Mouse (Mus musculus): ENCODE data around the gene Fndc3b. TPM values are rescaled to one million over a fixed set of nuclear protein-coding genes. Genes with fewer than 3 reads are reported as not detected.

The Fndc3b gene
- polyA plus RNA-seq, 1 experiment from 2014 or later = 29.0 TPM

GRCm38 (mm10) chr3:27635776-27636175 lies 75.3 kb downstream of the Fndc3b start:
- H3K27ac ChIP-seq (replicated peaks in 1 of 2; ENCODE audit: control insufficient read depth in 1 of 2, insufficient read depth in 1 of 2, low read depth in 2 of 2, low read length in 2 of 2) = no peak overlapping the region
- peaks cover 28 to 65% of the 10 kb centered on the region in 2 experiments for H3K4me1 ChIP-seq (ENCODE audit: control insufficient read depth in 2 of 2, insufficient read depth in 2 of 2, low read length in 2 of 2)
- no peak overlapping the region for H3K9ac ChIP-seq (ENCODE audit: low read length)
- no peak for ATAC-seq (ENCODE audit: insufficient number of reproducible peaks, insufficient read depth, low FRiP score, low read depth)
- H3K9me3 ChIP-seq (ENCODE audit: control insufficient read depth, low read length) = no peaks in the 10 kb centered on the region
- H3K4me3 ChIP-seq (ENCODE audit: control insufficient read depth in 1 of 2, insufficient read depth in 1 of 2, low read depth in 1 of 2, low read length in 2 of 2) = no peak overlapping the region
- H3K27me3 ChIP-seq (ENCODE audit: control insufficient read depth, insufficient read depth, low read length) = no peaks in the 10 kb centered on the region
- H3K4me2 ChIP-seq (ENCODE audit: low read length) = no peak overlapping the region
- 20% methylated on average over 3 of the region's 3 CpGs for WGBS
- H3K36me3 ChIP-seq (ENCODE audit: control insufficient read depth, insufficient read depth, low read length) = peaks cover 18% of the 10 kb centered on the region

GRCm38 (mm10) chr3:27632880-27633279 lies 78.2 kb downstream of the Fndc3b start:
- WGBS = 94% methylated on average over 1 of the region's 1 CpGs
- H3K4me1 ChIP-seq (ENCODE audit: control insufficient read depth in 2 of 2, insufficient read depth in 2 of 2, low read length in 2 of 2) = peaks cover 21 to 45% of the 10 kb centered on the region in 2 experiments

DNA sequence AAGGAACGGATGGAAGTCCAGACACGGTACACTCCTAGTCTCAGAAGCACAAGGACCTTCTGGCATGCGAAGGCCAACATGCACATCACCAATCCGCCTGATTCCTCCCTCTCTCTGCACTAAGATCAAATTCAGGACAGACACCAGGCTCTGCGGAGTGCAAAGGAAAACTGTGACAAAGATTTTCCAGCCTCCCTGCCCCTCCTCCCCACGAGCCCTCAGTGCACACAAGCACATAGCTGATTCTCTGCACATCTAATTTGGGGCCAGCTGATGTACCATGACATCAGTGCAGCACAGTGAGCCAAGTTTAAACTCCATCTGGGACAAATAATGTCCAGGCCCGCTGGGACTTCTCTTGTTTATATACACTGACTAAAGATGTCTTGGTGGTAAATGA lies 80.0 kb downstream of the Fndc3b start:
- peak; percentile 67 for ATAC-seq (ENCODE audit: insufficient number of reproducible peaks, insufficient read depth, low FRiP score, low read depth)
- Histone ChIP-seq H3K9me3 (ENCODE audit: control insufficient read depth, low read length) (no peaks in the 10 kb centered on the region), H3K36me3 (ENCODE audit: control insufficient read depth, insufficient read depth, low read length) (0 out of 2 replicates have a peak, but pooled peaks cover 8% of the 10 kb centered on the region), H3K9ac (ENCODE audit: low read length) (peak overlapping the region; percentile 16; the same call in 1 of the 2 replicates), H3K27me3 (ENCODE audit: control insufficient read depth, insufficient read depth, low read length) (no peaks in the 10 kb centered on the region), H3K4me1 (ENCODE audit: control insufficient read depth in 2 of 2, insufficient read depth in 2 of 2, low read length in 2 of 2) (peaks cover 18 to 44% of the 10 kb centered on the region in 2 experiments), H3K4me2 (ENCODE audit: low read length) (peak overlapping the region; percentile 30), H3K4me3 (ENCODE audit: control insufficient read depth in 1 of 2, insufficient read depth in 1 of 2, low read depth in 1 of 2, low read length in 2 of 2) (no peak overlapping the region), H3K27ac (replicated peaks in 1 of 2; ENCODE audit: control insufficient read depth in 1 of 2, insufficient read depth in 1 of 2, low read depth in 2 of 2, low read length in 2 of 2) (peak overlapping the region; percentile 89 to 93)
- WGBS = 13% methylated on average over 7 of the region's 7 CpGs

More at GRCm38 (mm10) chr3:27632880-27633279, 78.2 kb downstream of the Fndc3b start:
- Histone ChIP-seq H3K9ac (ENCODE audit: low read length) (no peak overlapping the region), H3K4me3 (ENCODE audit: control insufficient read depth in 1 of 2, insufficient read depth in 1 of 2, low read depth in 1 of 2, low read length in 2 of 2) (no peak overlapping the region), H3K9me3 (ENCODE audit: control insufficient read depth, low read length) (no peaks in the 10 kb centered on the region), H3K4me2 (ENCODE audit: low read length) (no peak overlapping the region), H3K36me3 (ENCODE audit: control insufficient read depth, insufficient read depth, low read length) (0 out of 2 replicates have a peak, but pooled peaks cover 8% of the 10 kb centered on the region), H3K27ac (replicated peaks in 1 of 2; ENCODE audit: control insufficient read depth in 1 of 2, insufficient read depth in 1 of 2, low read depth in 2 of 2, low read length in 2 of 2) (no peak overlapping the region; a peak in 1 of 4 replicates), H3K27me3 (ENCODE audit: control insufficient read depth, insufficient read depth, low read length) (no peaks in the 10 kb centered on the region)
- ATAC-seq (ENCODE audit: insufficient number of reproducible peaks, insufficient read depth, low FRiP score, low read depth) = no peak

- 95% methylated on average over 5 of the region's 5 CpGs for WGBS
- Histone ChIP-seq H3K4me1 (ENCODE audit: control insufficient read depth in 2 of 2, insufficient read depth in 2 of 2, low read length in 2 of 2) (peaks cover 28 to 50% of the 10 kb centered on the region in 2 experiments), H3K4me2 (ENCODE audit: low read length) (no peak overlapping the region), H3K4me3 (ENCODE audit: control insufficient read depth in 1 of 2, insufficient read depth in 1 of 2, low read depth in 1 of 2, low read length in 2 of 2) (no peak overlapping the region), H3K27me3 (ENCODE audit: control insufficient read depth, insufficient read depth, low read length) (no peaks in the 10 kb centered on the region), H3K27ac (replicated peaks in 1 of 2; ENCODE audit: control insufficient read depth in 1 of 2, insufficient read depth in 1 of 2, low read depth in 2 of 2, low read length in 2 of 2) (no peak overlapping the region), H3K36me3 (ENCODE audit: control insufficient read depth, insufficient read depth, low read length) (0 out of 2 replicates have a peak, but pooled peaks cover 8% of the 10 kb centered on the region), H3K9ac (ENCODE audit: low read length) (no peak overlapping the region), H3K9me3 (ENCODE audit: control insufficient read depth, low read length) (no peaks in the 10 kb centered on the region)
- no peak for ATAC-seq (ENCODE audit: insufficient number of reproducible peaks, insufficient read depth, low FRiP score, low read depth)
Observed at GRCm38 (mm10) chr3:27629716-27630115, 81.4 kb downstream of the Fndc3b start.

GRCm38 (mm10) chr3:27626301-27626700 lies 84.8 kb downstream of the Fndc3b start:
- Histone ChIP-seq H3K4me3 (ENCODE audit: control insufficient read depth in 1 of 2, insufficient read depth in 1 of 2, low read depth in 1 of 2, low read length in 2 of 2) (no peak overlapping the region), H3K9ac (ENCODE audit: low read length) (no peak overlapping the region), H3K27me3 (ENCODE audit: control insufficient read depth, insufficient read depth, low read length) (no peaks in the 10 kb centered on the region), H3K4me1 (ENCODE audit: control insufficient read depth in 2 of 2, insufficient read depth in 2 of 2, low read length in 2 of 2) (peaks cover 24 to 44% of the 10 kb centered on the region in 2 experiments), H3K36me3 (ENCODE audit: control insufficient read depth, insufficient read depth, low read length) (0 out of 2 replicates have a peak, but pooled peaks cover 8% of the 10 kb centered on the region), H3K9me3 (ENCODE audit: control insufficient read depth, low read length) (no peaks in the 10 kb centered on the region), H3K4me2 (ENCODE audit: low read length) (no peak overlapping the region), H3K27ac (replicated peaks in 1 of 2; ENCODE audit: control insufficient read depth in 1 of 2, insufficient read depth in 1 of 2, low read depth in 2 of 2, low read length in 2 of 2) (peak overlapping the region; percentile 31 to 52; a peak in 2 of 4 replicates)
- WGBS = 68% methylated on average over 8 of the region's 8 CpGs
- no peak for ATAC-seq (ENCODE audit: insufficient number of reproducible peaks, insufficient read depth, low FRiP score, low read depth)

DNA sequence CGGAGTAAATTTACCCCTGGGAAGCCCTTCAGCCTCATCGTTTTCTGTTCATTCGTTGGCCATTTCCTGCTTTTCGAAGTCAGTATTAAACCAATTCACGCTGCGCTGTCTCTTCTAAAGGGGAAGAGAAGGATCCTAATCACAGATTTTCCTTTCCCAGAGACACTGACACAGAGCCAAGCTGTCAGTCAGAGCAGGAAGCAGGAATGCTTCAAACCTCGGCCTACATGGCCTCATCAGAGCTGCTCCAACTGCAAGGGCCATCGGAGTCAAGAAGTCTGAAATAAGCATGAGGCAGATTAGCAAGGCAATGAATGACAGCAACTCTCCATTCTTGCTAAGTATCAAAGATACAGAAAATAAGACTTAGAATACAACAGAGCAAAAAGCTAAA lies 85.5 kb downstream of the Fndc3b start:
- WGBS = 29% methylated on average over 8 of the region's 8 CpGs
- Histone ChIP-seq H3K4me3 (ENCODE audit: control insufficient read depth in 1 of 2, insufficient read depth in 1 of 2, low read depth in 1 of 2, low read length in 2 of 2) (no peak overlapping the region), H3K9ac (ENCODE audit: low read length) (no peak overlapping the region), H3K27ac (replicated peaks in 1 of 2; ENCODE audit: control insufficient read depth in 1 of 2, insufficient read depth in 1 of 2, low read depth in 2 of 2, low read length in 2 of 2) (peak overlapping the region; percentile 31 to 52), H3K9me3 (ENCODE audit: control insufficient read depth, low read length) (no peaks in the 10 kb centered on the region), H3K27me3 (ENCODE audit: control insufficient read depth, insufficient read depth, low read length) (no peaks in the 10 kb centered on the region), H3K4me1 (ENCODE audit: control insufficient read depth in 2 of 2, insufficient read depth in 2 of 2, low read length in 2 of 2) (peaks cover 20 to 37% of the 10 kb centered on the region in 2 experiments), H3K4me2 (ENCODE audit: low read length) (no peak overlapping the region; the same call in 1 of the 2 replicates), H3K36me3 (ENCODE audit: control insufficient read depth, insufficient read depth, low read length) (0 out of 2 replicates have a peak, but pooled peaks cover 8% of the 10 kb centered on the region)
- ATAC-seq (ENCODE audit: insufficient number of reproducible peaks, insufficient read depth, low FRiP score, low read depth) = peak; percentile 29; the same call in 1 of the 2 replicates

DNA sequence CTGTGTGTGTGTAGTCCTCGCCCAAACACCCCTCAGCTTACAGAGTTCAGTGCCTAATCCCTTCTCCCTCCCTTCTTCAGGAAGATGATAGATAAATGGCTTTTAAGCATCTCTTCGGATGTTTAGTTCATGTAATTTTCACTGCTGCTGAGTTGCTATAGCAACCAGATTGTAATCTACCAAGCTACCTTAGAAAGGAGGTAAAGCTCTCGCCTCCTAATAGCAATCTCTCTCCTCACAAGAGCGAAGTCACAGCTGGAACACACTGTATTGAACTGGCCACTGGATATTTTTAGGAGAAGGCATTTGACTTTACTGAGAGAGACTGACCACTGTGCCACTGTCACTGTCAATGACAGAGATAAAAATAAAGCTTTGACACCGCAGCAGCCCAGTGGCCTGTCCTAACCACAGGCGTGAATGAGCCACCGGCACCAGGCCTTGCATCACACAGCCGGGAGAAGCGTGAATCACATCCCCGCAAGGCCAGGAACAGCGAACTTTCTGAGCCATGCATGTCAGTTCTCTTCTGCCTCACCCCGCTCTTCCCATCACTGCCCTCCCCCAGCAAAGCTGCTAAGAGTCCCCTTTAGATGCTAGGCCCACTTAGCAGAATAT lies 86.0 kb downstream of the Fndc3b start:
- no peak for ATAC-seq (ENCODE audit: insufficient number of reproducible peaks, insufficient read depth, low FRiP score, low read depth)
- no peaks in the 10 kb centered on the region for H3K9me3 ChIP-seq (ENCODE audit: control insufficient read depth, low read length)
- H3K36me3 ChIP-seq (ENCODE audit: control insufficient read depth, insufficient read depth, low read length) = 0 out of 2 replicates have a peak, but pooled peaks cover 6% of the 10 kb centered on the region
- no peak overlapping the region for H3K9ac ChIP-seq (ENCODE audit: low read length)
- H3K4me1 ChIP-seq (ENCODE audit: control insufficient read depth in 2 of 2, insufficient read depth in 2 of 2, low read length in 2 of 2) = peaks cover 20 to 37% of the 10 kb centered on the region in 2 experiments
- H3K4me2 ChIP-seq (ENCODE audit: low read length) = no peak overlapping the region; the same call in 1 of the 2 replicates
- no peaks in the 10 kb centered on the region for H3K27me3 ChIP-seq (ENCODE audit: control insufficient read depth, insufficient read depth, low read length)
- H3K27ac ChIP-seq (replicated peaks in 1 of 2; ENCODE audit: control insufficient read depth in 1 of 2, insufficient read depth in 1 of 2, low read depth in 2 of 2, low read length in 2 of 2) = peak overlapping the region; percentile 31 to 52
- no peak overlapping the region for H3K4me3 ChIP-seq (ENCODE audit: control insufficient read depth in 1 of 2, insufficient read depth in 1 of 2, low read depth in 1 of 2, low read length in 2 of 2)
- 35% methylated on average over 12 of the region's 12 CpGs for WGBS
